Mouse (Mus musculus): Measurements from ENCODE around the gene Frmpd2. TPM values are rescaled to one million over a fixed set of nuclear protein-coding genes. Genes with fewer than 3 reads are reported as not detected.

Gene Frmpd2
- total and polyA plus RNA-seq, 3 experiments = 0.11 TPM; not detected in 2

GRCm38 (mm10) chr14:33598376-33599130 is 127.1 kb downstream of the Frmpd2 start:
- Histone ChIP-seq H3K27me3 (ENCODE audit: insufficient read depth, low read length) (no peaks in the 10 kb centered on the region), H3K9me3 (replicated peaks) (peaks cover 10% of the 10 kb centered on the region; the same call in 1 of the 2 replicates), H3K36me3 (replicated peaks) (no peaks in the 10 kb centered on the region), H3K4me1 (ENCODE audit: insufficient read depth, low read depth, low read length) (no peaks in the 10 kb centered on the region), H3K4me3 (ENCODE audit: low read depth, low read length) (no peak overlapping the region)
- DNase-seq (ENCODE audit: low spot score) (no peak), ATAC-seq (ENCODE audit: extremely low read depth, insufficient number of reproducible peaks, low FRiP score, poor library complexity, severe bottlenecking) (no peak)
- TF ChIP-seq TAL1 (conservative IDR thresholded peaks at IDR 0.05; ENCODE audit: low read depth, low read length) (no peak), GATA2 (IDR thresholded peaks at IDR 0.05; ENCODE audit: borderline replicate concordance, low read depth, low read length) (no peak), GATA1 (IDR thresholded peaks at IDR 0.05; ENCODE audit: borderline replicate concordance, low read length) (no peak), POLR2AphosphoS5 (IDR thresholded peaks at IDR 0.05; ENCODE audit: insufficient replicate concordance, low read depth, low read length) (no peak), CTCF (IDR thresholded peaks at IDR 0.05; ENCODE audit: low read depth, low read length) (no peak)

- 0 out of 2 replicates have a peak, but pooled peaks cover 4% of the 10 kb centered on the region for H3K9me3 ChIP-seq (replicated peaks)
- no peak overlapping the region for H3K4me3 ChIP-seq (ENCODE audit: low read depth, low read length)
- DNase-seq (ENCODE audit: low spot score) (no peak), ATAC-seq (ENCODE audit: extremely low read depth, insufficient number of reproducible peaks, low FRiP score, poor library complexity, severe bottlenecking) (no peak)
- H3K27me3 ChIP-seq (ENCODE audit: insufficient read depth, low read length) = no peaks in the 10 kb centered on the region
- TF ChIP-seq POLR2AphosphoS5 (IDR thresholded peaks at IDR 0.05; ENCODE audit: insufficient replicate concordance, low read depth, low read length) = no peak
- TF ChIP-seq TAL1 (conservative IDR thresholded peaks at IDR 0.05; ENCODE audit: low read depth, low read length) = no peak
- no peak for TF ChIP-seq CTCF (IDR thresholded peaks at IDR 0.05; ENCODE audit: low read depth, low read length)
- no peak for TF ChIP-seq GATA2 (IDR thresholded peaks at IDR 0.05; ENCODE audit: borderline replicate concordance, low read depth, low read length)
- no peak for TF ChIP-seq GATA1 (IDR thresholded peaks at IDR 0.05; ENCODE audit: borderline replicate concordance, low read length)
- H3K36me3 ChIP-seq (replicated peaks) = no peaks in the 10 kb centered on the region
- no peaks in the 10 kb centered on the region for H3K4me1 ChIP-seq (ENCODE audit: insufficient read depth, low read depth, low read length)
Measured at GRCm38 (mm10) chr14:33607431-33607830, 135.9 kb downstream of the Frmpd2 start.

Other genes with a start within 250 kb of the Frmpd2 start
- gene Mapk8, start 24.5 kb upstream of the Frmpd2 start, total RNA-seq (2014; fragmentation: Nextera tagmentation) = 31.9 and 46.2 TPM in 2 replicates
- gene Mapk8, start 24.5 kb upstream of the Frmpd2 start, total RNA-seq (2017) = 38.9 and 42.2 TPM in 2 replicates
- gene Mapk8, start 24.5 kb upstream of the Frmpd2 start, polyA plus RNA-seq (2012) = 6.9 and 7.2 TPM in 2 replicates
- gene Ptpn20, start 117.5 kb downstream of the Frmpd2 start, total RNA-seq (2014; fragmentation: Nextera tagmentation) = not detected in 2 replicates
- not detected in 2 replicates for gene Ptpn20, start 117.5 kb downstream of the Frmpd2 start, total RNA-seq (2017)
- gene Ptpn20, start 117.5 kb downstream of the Frmpd2 start, polyA plus RNA-seq (2012) = not detected in 2 replicates